Comparison of ENCODE assay signal across 20 mouse cellular contexts in genomic region chr15:31526463-31526862, GRCm38 (mm10). TPM values are rescaled to one million over a fixed set of nuclear protein-coding genes. Genes with fewer than 3 reads are reported as not detected.
"Had no signal": no experiment of that assay in that cellular context is flagged by ENCODE, and none has a peak within 500 bp of the region (broad histone marks: within the 10 kb centered on the region; RNA-seq: fewer than 3 reads in every experiment).

No protein-coding gene starts in this region.

- H3K9me3 ChIP-seq: lung, embryonic 15.5 days; megakaryocyte, embryonic 14.5 days; midbrain, embryonic 12.5 days; neural tube, embryonic 12.5 days; stomach, embryonic 15.5 days had no signal

- H3K27ac ChIP-seq: lung, embryonic 15.5 days; macrophage; midbrain, embryonic 12.5 days; neural tube, embryonic 12.5 days; stomach, embryonic 15.5 days; stomach, postnatal 0 days had no signal

- H3K27me3 ChIP-seq: lung, embryonic 15.5 days; megakaryocyte, embryonic 14.5 days; midbrain, embryonic 12.5 days; neural tube, embryonic 12.5 days; stomach, embryonic 15.5 days had no signal

- H3K4me3 ChIP-seq: lung, embryonic 15.5 days; megakaryocyte, embryonic 14.5 days; midbrain, embryonic 12.5 days; neural tube, embryonic 12.5 days; stomach, embryonic 15.5 days had no signal

- H3K9ac ChIP-seq: liver, postnatal 0 days; lung, embryonic 15.5 days; midbrain, embryonic 12.5 days; neural tube, embryonic 12.5 days; stomach, embryonic 15.5 days had no signal

- H3K4me2 ChIP-seq: lung, embryonic 15.5 days; midbrain, embryonic 12.5 days; neural tube, embryonic 12.5 days; stomach, embryonic 15.5 days had no signal

- H3K36me3 ChIP-seq: midbrain, embryonic 12.5 days; neural tube, embryonic 12.5 days; stomach, embryonic 15.5 days had no signal

- DNase-seq: liver, postnatal 0 days; lung, adult 2 months; lung, postnatal 14 days; lung, postnatal 36 days; midbrain, embryonic 14.5 days; right cerebral cortex, postnatal 14 days; thymus, adult 2 months; thymus, postnatal 25 days; thymus, postnatal 4 days had no signal

- ATAC-seq: liver, postnatal 0 days; lung, postnatal 0 days had no signal

RNA-seq across cellular contexts. Expression of gene Cmbl, which starts 38.7 kb away (rescaled TPM):
- total RNA-seq: megakaryocyte progenitor cell, adult 5-6 weeks; monocyte, adult 5-6 weeks; neutrophil, adult 5-6 weeks had no signal
